Mouse (Mus musculus): ENCODE measurements around the gene Slc7a14. TPM values are rescaled to one million over a fixed set of nuclear protein-coding genes. Genes with fewer than 3 reads are reported as not detected.
A peak's percentile ranks its signal among the peaks of the same experiment; 100 is the strongest.

Gene Slc7a14
- polyA plus RNA-seq, 1 experiment from 2014 or later, result 0.40 TPM

- 84% methylated on average over 2 of the region's 2 CpGs for WGBS
- no peak overlapping the region for H3K4me3 ChIP-seq (ENCODE audit: low read depth, low read length)
- no peaks in the 10 kb centered on the region for H3K9me3 ChIP-seq (ENCODE audit: control insufficient read depth, low read length)
- H3K27ac ChIP-seq (ENCODE audit: low read depth, low read length), result no peak overlapping the region
- no peaks in the 10 kb centered on the region for H3K27me3 ChIP-seq (ENCODE audit: control insufficient read depth, insufficient read depth, low read length)
- no peaks in the 10 kb centered on the region; the same call in 1 of the 2 replicates for H3K4me1 ChIP-seq (replicated peaks; ENCODE audit: control insufficient read depth, insufficient read depth, low read length)
- ATAC-seq (replicated peaks; ENCODE audit: low FRiP score) (no peak), DNase-seq (ENCODE audit: low spot score) (no peak)
- no peaks in the 10 kb centered on the region for H3K36me3 ChIP-seq (ENCODE audit: control insufficient read depth, insufficient read depth, low read length)
- H3K4me2 ChIP-seq (ENCODE audit: low read depth, low read length, severe bottlenecking), result no peak overlapping the region
- H3K9ac ChIP-seq (ENCODE audit: low read length), result no peak overlapping the region
Measured at GRCm38 (mm10) chr3:31233746-31234312, 76.3 kb downstream of the Slc7a14 start.

- DNase-seq (ENCODE audit: low spot score) (no peak), ATAC-seq (replicated peaks; ENCODE audit: low FRiP score) (no peak)
- 86% methylated on average over 5 of the region's 5 CpGs for WGBS
- Histone ChIP-seq H3K9me3 (ENCODE audit: control insufficient read depth, low read length) (no peaks in the 10 kb centered on the region), H3K9ac (ENCODE audit: low read length) (no peak overlapping the region), H3K27me3 (ENCODE audit: control insufficient read depth, insufficient read depth, low read length) (no peaks in the 10 kb centered on the region), H3K27ac (ENCODE audit: low read depth, low read length) (no peak overlapping the region), H3K4me2 (ENCODE audit: low read depth, low read length, severe bottlenecking) (no peak overlapping the region), H3K4me1 (replicated peaks; ENCODE audit: control insufficient read depth, insufficient read depth, low read length) (no peaks in the 10 kb centered on the region; the same call in 1 of the 2 replicates), H3K4me3 (ENCODE audit: low read depth, low read length) (no peak overlapping the region), H3K36me3 (ENCODE audit: control insufficient read depth, insufficient read depth, low read length) (no peaks in the 10 kb centered on the region)
Measured at GRCm38 (mm10) chr3:31229281-31229680, 80.9 kb downstream of the Slc7a14 start.

GRCm38 (mm10) chr3:31228487-31228886 is 81.7 kb downstream of the Slc7a14 start:
- Histone ChIP-seq H3K4me3 (ENCODE audit: low read depth, low read length) (no peak overlapping the region), H3K27ac (ENCODE audit: low read depth, low read length) (no peak overlapping the region), H3K36me3 (ENCODE audit: control insufficient read depth, insufficient read depth, low read length) (no peaks in the 10 kb centered on the region), H3K9me3 (ENCODE audit: control insufficient read depth, low read length) (no peaks in the 10 kb centered on the region), H3K4me2 (ENCODE audit: low read depth, low read length, severe bottlenecking) (no peak overlapping the region), H3K4me1 (replicated peaks; ENCODE audit: control insufficient read depth, insufficient read depth, low read length) (no peaks in the 10 kb centered on the region), H3K27me3 (ENCODE audit: control insufficient read depth, insufficient read depth, low read length) (no peaks in the 10 kb centered on the region), H3K9ac (ENCODE audit: low read length) (no peak overlapping the region)
- DNase-seq (ENCODE audit: low spot score) (no peak), ATAC-seq (replicated peaks; ENCODE audit: low FRiP score) (0 out of 2 replicates have a peak, but pooled peaks have one; percentile 30)
- 70% methylated on average over 2 of the region's 2 CpGs for whole genome bisulfite sequencing

DNA sequence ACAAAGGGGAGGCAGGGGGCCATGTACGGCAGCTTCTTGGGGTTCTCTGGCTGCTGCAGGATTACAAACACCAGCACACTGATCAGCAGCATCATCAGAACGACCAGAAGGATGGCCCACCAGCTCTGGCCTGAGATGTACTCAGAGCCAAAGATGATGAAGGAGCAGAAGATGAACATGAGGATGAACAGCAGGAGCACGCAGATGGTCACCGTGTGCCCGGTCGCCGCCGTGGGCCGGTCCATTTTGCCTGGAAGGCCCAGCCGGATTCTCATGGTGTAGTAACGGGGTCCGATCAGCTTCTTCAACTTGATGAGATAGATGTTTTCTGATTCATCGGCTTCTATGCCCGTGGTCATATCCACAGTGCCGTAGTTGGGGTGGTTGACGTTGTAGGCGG is 86.6 kb downstream of the Slc7a14 start:
- H3K4me1 ChIP-seq (replicated peaks; ENCODE audit: control insufficient read depth, insufficient read depth, low read length), result no peaks in the 10 kb centered on the region
- H3K27me3 ChIP-seq (ENCODE audit: control insufficient read depth, insufficient read depth, low read length), result no peaks in the 10 kb centered on the region
- DNase-seq (ENCODE audit: low spot score) (no peak), ATAC-seq (replicated peaks; ENCODE audit: low FRiP score) (no peak)
- no peaks in the 10 kb centered on the region for H3K36me3 ChIP-seq (ENCODE audit: control insufficient read depth, insufficient read depth, low read length)
- no peaks in the 10 kb centered on the region for H3K9me3 ChIP-seq (ENCODE audit: control insufficient read depth, low read length)
- no peak overlapping the region for H3K4me2 ChIP-seq (ENCODE audit: low read depth, low read length, severe bottlenecking)
- no peak overlapping the region for H3K27ac ChIP-seq (ENCODE audit: low read depth, low read length)
- no peak overlapping the region for H3K4me3 ChIP-seq (ENCODE audit: low read depth, low read length)
- H3K9ac ChIP-seq (ENCODE audit: low read length), result no peak overlapping the region
- WGBS, result 97% methylated on average over 17 of the region's 17 CpGs

DNA sequence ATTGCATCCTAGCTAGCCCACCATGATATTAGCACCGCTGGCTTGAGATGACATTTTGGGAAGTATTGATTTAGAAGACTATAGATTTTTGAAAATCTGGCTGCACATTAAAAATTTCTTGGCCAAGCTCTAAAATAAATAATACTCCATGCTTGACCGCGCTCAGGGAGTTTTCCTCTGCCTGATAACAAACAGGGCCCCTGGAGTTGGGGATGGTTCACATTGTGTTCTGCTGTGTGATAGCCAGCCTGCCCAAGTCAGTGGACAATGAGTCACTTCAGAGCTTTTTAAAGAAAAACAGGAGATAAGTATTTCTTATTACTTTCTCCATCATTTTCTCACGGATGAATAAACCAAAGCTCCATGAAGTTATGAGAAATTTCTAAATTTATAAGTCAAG is 90.1 kb downstream of the Slc7a14 start:
- no peak overlapping the region for H3K4me2 ChIP-seq (ENCODE audit: low read depth, low read length, severe bottlenecking)
- no peak for DNase-seq (ENCODE audit: low spot score)
- no peaks in the 10 kb centered on the region for H3K9me3 ChIP-seq (ENCODE audit: control insufficient read depth, low read length)
- no peaks in the 10 kb centered on the region for H3K27me3 ChIP-seq (ENCODE audit: control insufficient read depth, insufficient read depth, low read length)
- no peak for ATAC-seq (replicated peaks; ENCODE audit: low FRiP score)
- no peaks in the 10 kb centered on the region for H3K36me3 ChIP-seq (ENCODE audit: control insufficient read depth, insufficient read depth, low read length)
- no peaks in the 10 kb centered on the region for H3K4me1 ChIP-seq (replicated peaks; ENCODE audit: control insufficient read depth, insufficient read depth, low read length)
- no peak overlapping the region for H3K4me3 ChIP-seq (ENCODE audit: low read depth, low read length)
- H3K9ac ChIP-seq (ENCODE audit: low read length), result no peak overlapping the region
- WGBS, result 91% methylated on average over 4 of the region's 4 CpGs
- no peak overlapping the region for H3K27ac ChIP-seq (ENCODE audit: low read depth, low read length)

DNA sequence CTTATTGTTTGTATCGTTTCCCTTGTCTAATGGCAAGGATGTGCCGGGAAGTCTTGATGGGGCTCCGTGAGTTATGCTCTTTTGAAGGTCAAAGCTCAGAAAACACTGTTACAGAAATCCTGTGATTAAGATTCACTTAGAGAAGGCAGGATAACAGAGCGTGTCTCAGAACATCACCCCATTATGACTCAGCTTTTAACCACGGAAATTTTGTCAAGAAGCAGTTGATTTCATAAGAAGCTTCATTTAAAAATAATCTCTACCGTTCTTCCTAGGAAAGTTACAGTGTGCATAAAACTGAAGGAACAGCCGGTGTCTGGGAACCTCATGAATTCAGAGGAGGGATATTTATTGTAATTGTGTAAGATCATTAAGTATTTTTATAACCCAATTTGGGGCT is 90.7 kb downstream of the Slc7a14 start:
- H3K36me3 ChIP-seq (ENCODE audit: control insufficient read depth, insufficient read depth, low read length), result no peaks in the 10 kb centered on the region
- H3K9me3 ChIP-seq (ENCODE audit: control insufficient read depth, low read length), result no peaks in the 10 kb centered on the region
- DNase-seq (ENCODE audit: low spot score) (no peak), ATAC-seq (replicated peaks; ENCODE audit: low FRiP score) (no peak)
- H3K4me1 ChIP-seq (replicated peaks; ENCODE audit: control insufficient read depth, insufficient read depth, low read length), result no peaks in the 10 kb centered on the region
- no peak overlapping the region for H3K27ac ChIP-seq (ENCODE audit: low read depth, low read length)
- no peak overlapping the region for H3K9ac ChIP-seq (ENCODE audit: low read length)
- H3K4me3 ChIP-seq (ENCODE audit: low read depth, low read length), result no peak overlapping the region
- H3K27me3 ChIP-seq (ENCODE audit: control insufficient read depth, insufficient read depth, low read length), result no peaks in the 10 kb centered on the region
- no peak overlapping the region for H3K4me2 ChIP-seq (ENCODE audit: low read depth, low read length, severe bottlenecking)
- WGBS, result 90% methylated on average over 7 of the region's 7 CpGs

- ATAC-seq (replicated peaks; ENCODE audit: low FRiP score), result no peak
Measured at GRCm38 (mm10) chr3:31217523-31217922, 92.7 kb downstream of the Slc7a14 start.

DNA sequence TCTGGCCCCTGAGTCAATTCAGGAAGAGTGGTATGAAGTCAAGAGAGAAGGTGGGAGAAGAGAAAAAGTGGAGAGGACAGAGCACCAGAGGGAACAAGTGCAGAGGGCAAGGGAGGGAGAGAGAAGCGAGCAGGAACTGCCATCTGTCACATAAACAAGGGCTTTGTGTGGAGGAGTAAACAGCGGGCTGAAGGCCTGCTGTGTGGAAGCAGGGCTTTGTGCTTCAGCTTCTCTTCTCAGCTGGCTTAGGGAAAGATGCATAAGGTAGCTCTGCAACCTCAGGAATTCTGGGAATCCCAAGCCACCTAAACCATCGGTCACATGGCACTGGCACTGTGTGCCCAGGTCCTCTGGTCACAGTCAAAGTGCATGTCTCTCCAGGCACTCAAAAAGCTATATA is 96.4 kb downstream of the Slc7a14 start:
- DNase-seq (ENCODE audit: low spot score), result peak; percentile 46
- ATAC-seq (replicated peaks; ENCODE audit: low FRiP score), result no peak

More at GRCm38 (mm10) chr3:31217523-31217922, 92.7 kb downstream of the Slc7a14 start:
- 73% methylated on average over 10 of the region's 10 CpGs for WGBS
- no peak overlapping the region for H3K4me2 ChIP-seq (ENCODE audit: low read depth, low read length, severe bottlenecking)
- no peaks in the 10 kb centered on the region for H3K36me3 ChIP-seq (ENCODE audit: control insufficient read depth, insufficient read depth, low read length)
- no peak overlapping the region for H3K4me3 ChIP-seq (ENCODE audit: low read depth, low read length)
- no peak overlapping the region for H3K9ac ChIP-seq (ENCODE audit: low read length)
- H3K27ac ChIP-seq (ENCODE audit: low read depth, low read length), result no peak overlapping the region
- H3K27me3 ChIP-seq (ENCODE audit: control insufficient read depth, insufficient read depth, low read length), result no peaks in the 10 kb centered on the region
- no peaks in the 10 kb centered on the region for H3K9me3 ChIP-seq (ENCODE audit: control insufficient read depth, low read length)
- no peaks in the 10 kb centered on the region for H3K4me1 ChIP-seq (replicated peaks; ENCODE audit: control insufficient read depth, insufficient read depth, low read length)
- DNase-seq (ENCODE audit: low spot score), result no peak

More for the DNA sequence above, 96.4 kb downstream of the Slc7a14 start:
- H3K4me3 ChIP-seq (ENCODE audit: low read depth, low read length), result no peak overlapping the region
- H3K36me3 ChIP-seq (ENCODE audit: control insufficient read depth, insufficient read depth, low read length), result no peaks in the 10 kb centered on the region
- 29% methylated on average over 3 of the region's 3 CpGs for WGBS
- no peak overlapping the region for H3K4me2 ChIP-seq (ENCODE audit: low read depth, low read length, severe bottlenecking)
- H3K4me1 ChIP-seq (replicated peaks; ENCODE audit: control insufficient read depth, insufficient read depth, low read length), result 0 out of 2 replicates have a peak, but pooled peaks cover 3% of the 10 kb centered on the region
- no peaks in the 10 kb centered on the region for H3K27me3 ChIP-seq (ENCODE audit: control insufficient read depth, insufficient read depth, low read length)
- no peaks in the 10 kb centered on the region for H3K9me3 ChIP-seq (ENCODE audit: control insufficient read depth, low read length)
- no peak overlapping the region for H3K27ac ChIP-seq (ENCODE audit: low read depth, low read length)
- H3K9ac ChIP-seq (ENCODE audit: low read length), result no peak overlapping the region
